Mouse (Mus musculus) bone marrow macrophage, adult 2 months (primary cell): ENCODE data around the gene Rsu1. TPM values are rescaled to one million over a fixed set of nuclear protein-coding genes. Genes with fewer than 3 reads are reported as not detected.

Source experiments
- H3K27ac ChIP-seq: 2 replicates; pipeline ENCODE4 v1.5.1; 2012; ENCODE audit warnings: low read depth, low read length; ENCODE audit not compliant: insufficient read depth
- H3K4me1 ChIP-seq: 2 replicates; pipeline ENCODE4 v1.6.1; 2012; ENCODE audit warnings: low read length; ENCODE audit not compliant: control insufficient read depth, insufficient read depth
- H3K4me3 ChIP-seq: 2 replicates; pipeline ENCODE4 v1.5.1; 2012; ENCODE audit warnings: mild to moderate bottlenecking, low read length, moderate library complexity; ENCODE audit not compliant: insufficient read depth
- CTCF ChIP-seq: IDR thresholded peaks from 2 replicates; pipeline ENCODE4 v1.5.1; 2012; ENCODE audit warnings: low read depth, mild to moderate bottlenecking, low read length, moderate library complexity
- POLR2A ChIP-seq: IDR thresholded peaks from 2 replicates; pipeline ENCODE4 v1.6.1; 2012; ENCODE audit warnings: mild to moderate bottlenecking, low read depth, low read length, borderline replicate concordance
- polyA plus RNA-seq: library from polyadenylated mRNA; stranded (reverse); fragments of >200 nt; gene quantifications from 2 replicates; pipeline ENCODE4 v1.2.4, GENCODE M21; 2012; ENCODE audit not compliant: missing spikeins, insufficient read depth, insufficient read length

Rsu1 gene
- polyA plus RNA-seq, 1 experiment, result 139 TPM

GRCm38 (mm10) chr2:13129337-13129736, 141.9 kb downstream of the Rsu1 start:
- H3K4me1 ChIP-seq, result no peaks in the 10 kb centered on the region
- no peak overlapping the region for H3K4me3 ChIP-seq
- no peak overlapping the region for H3K27ac ChIP-seq
- no peak for TF ChIP-seq CTCF
- no peak for TF ChIP-seq POLR2A

- H3K4me1 ChIP-seq, result no peaks in the 10 kb centered on the region
- H3K4me3 ChIP-seq, result no peak overlapping the region
- no peak overlapping the region for H3K27ac ChIP-seq
- TF ChIP-seq CTCF (no peak), POLR2A (no peak)
Measured at GRCm38 (mm10) chr2:13120461-13120860, 150.8 kb downstream of the Rsu1 start.

- no peak overlapping the region for H3K27ac ChIP-seq
- TF ChIP-seq CTCF (no peak), POLR2A (no peak)
- H3K4me3 ChIP-seq, result no peak overlapping the region
- no peaks in the 10 kb centered on the region for H3K4me1 ChIP-seq
Measured at GRCm38 (mm10) chr2:13117896-13118295, 153.3 kb downstream of the Rsu1 start.

GRCm38 (mm10) chr2:13106531-13106930, 164.7 kb downstream of the Rsu1 start:
- Histone ChIP-seq H3K4me3 (no peak overlapping the region), H3K4me1 (peaks cover 2% of the 10 kb centered on the region; the same call in 1 of the 2 replicates), H3K27ac (no peak overlapping the region)
- TF ChIP-seq POLR2A, result no peak
- no peak for TF ChIP-seq CTCF

- TF ChIP-seq POLR2A (no peak), CTCF (no peak)
- Histone ChIP-seq H3K4me3 (no peak overlapping the region), H3K27ac (no peak overlapping the region), H3K4me1 (peaks cover 2% of the 10 kb centered on the region; the same call in 1 of the 2 replicates)
Measured at GRCm38 (mm10) chr2:13104388-13104787, 166.8 kb downstream of the Rsu1 start.

GRCm38 (mm10) chr2:13103797-13104200, 167.4 kb downstream of the Rsu1 start:
- H3K4me1 ChIP-seq, result peaks cover 2% of the 10 kb centered on the region; the same call in 1 of the 2 replicates
- no peak overlapping the region for H3K27ac ChIP-seq
- no peak for TF ChIP-seq POLR2A
- no peak overlapping the region for H3K4me3 ChIP-seq

GRCm38 (mm10) chr2:13094045-13094444, 177.2 kb downstream of the Rsu1 start:
- Histone ChIP-seq H3K4me3 (no peak overlapping the region), H3K27ac (no peak overlapping the region), H3K4me1 (no peaks in the 10 kb centered on the region)
- TF ChIP-seq CTCF (no peak), POLR2A (no peak)

- H3K27ac ChIP-seq, result no peak overlapping the region
- no peak for TF ChIP-seq CTCF
- no peak for TF ChIP-seq POLR2A
- H3K4me1 ChIP-seq, result no peaks in the 10 kb centered on the region
- no peak overlapping the region for H3K4me3 ChIP-seq
Measured at GRCm38 (mm10) chr2:13093570-13093969, 177.6 kb downstream of the Rsu1 start.

GRCm38 (mm10) chr2:13091399-13092015, 179.7 kb downstream of the Rsu1 start:
- no peak for TF ChIP-seq CTCF
- TF ChIP-seq POLR2A, result no peak
- no peak overlapping the region for H3K4me3 ChIP-seq
- no peaks in the 10 kb centered on the region for H3K4me1 ChIP-seq
- no peak overlapping the region for H3K27ac ChIP-seq

GRCm38 (mm10) chr2:13090841-13091240, 180.4 kb downstream of the Rsu1 start:
- H3K4me1 ChIP-seq, result no peaks in the 10 kb centered on the region
- H3K4me3 ChIP-seq, result no peak overlapping the region
- no peak for TF ChIP-seq CTCF
- no peak for TF ChIP-seq POLR2A
- no peak overlapping the region for H3K27ac ChIP-seq

GRCm38 (mm10) chr2:13089861-13090260, 181.4 kb downstream of the Rsu1 start:
- Histone ChIP-seq H3K27ac (no peak overlapping the region), H3K4me3 (no peak overlapping the region), H3K4me1 (no peaks in the 10 kb centered on the region)
- TF ChIP-seq CTCF, result no peak
- TF ChIP-seq POLR2A, result no peak
